Mouse (Mus musculus): ENCODE results near the gene Neu3. TPM values are rescaled to one million over a fixed set of nuclear protein-coding genes. Genes with fewer than 3 reads are reported as not detected.

Neu3 gene
- polyA plus RNA-seq, 1 experiment from 2014 or later = 2.2 TPM

GRCm38 (mm10) chr7:99783421-99783820, 44.8 kb downstream of the Neu3 start:
- no peak overlapping the region for H3K4me2 ChIP-seq
- no peaks in the 10 kb centered on the region for H3K36me3 ChIP-seq
- no peak overlapping the region for H3K4me3 ChIP-seq
- no peaks in the 10 kb centered on the region for H3K27me3 ChIP-seq
- H3K9me3 ChIP-seq = no peaks in the 10 kb centered on the region
- H3K27ac ChIP-seq = no peak overlapping the region
- H3K4me1 ChIP-seq (replicated peaks) = peaks cover 14% of the 10 kb centered on the region
- no peak overlapping the region for H3K9ac ChIP-seq
- WGBS = 68% methylated on average over 7 of the region's 7 CpGs
- no peak for ATAC-seq (ENCODE audit: low FRiP score)

- Histone ChIP-seq H3K4me3 (no peak overlapping the region), H3K27me3 (no peaks in the 10 kb centered on the region), H3K27ac (no peak overlapping the region), H3K4me2 (no peak overlapping the region), H3K36me3 (no peaks in the 10 kb centered on the region), H3K9me3 (no peaks in the 10 kb centered on the region), H3K4me1 (replicated peaks) (no peaks in the 10 kb centered on the region), H3K9ac (no peak overlapping the region)
- ATAC-seq (ENCODE audit: low FRiP score) = no peak
- 70% methylated on average over 2 of the region's 2 CpGs for WGBS
These were observed 46.3 kb downstream of the Neu3 start for GRCm38 (mm10) chr7:99781916-99782315.

GRCm38 (mm10) chr7:99781385-99781784, 46.8 kb downstream of the Neu3 start:
- no peak overlapping the region for H3K27ac ChIP-seq
- no peaks in the 10 kb centered on the region for H3K36me3 ChIP-seq
- H3K9ac ChIP-seq = no peak overlapping the region
- no peaks in the 10 kb centered on the region for H3K4me1 ChIP-seq (replicated peaks)
- no peaks in the 10 kb centered on the region for H3K9me3 ChIP-seq
- no peak overlapping the region for H3K4me3 ChIP-seq
- no peak for ATAC-seq (ENCODE audit: low FRiP score)
- 75% methylated on average over 5 of the region's 5 CpGs for WGBS
- H3K4me2 ChIP-seq = no peak overlapping the region
- no peaks in the 10 kb centered on the region for H3K27me3 ChIP-seq

GRCm38 (mm10) chr7:99763207-99763606, 65.0 kb downstream of the Neu3 start, which contains the start of gene Olfr521:
Gene Olfr521, plus strand, starts transcription at chr7:99763507.
- H3K27ac ChIP-seq = no peak within 1 kb of the TSS
- ATAC-seq (ENCODE audit: low FRiP score) = no peak
- peaks cover 6% of the 10 kb centered on the region; the same call in 1 of the 2 replicates for H3K36me3 ChIP-seq
- no peaks in the 10 kb centered on the region for H3K27me3 ChIP-seq
- H3K4me1 ChIP-seq (replicated peaks) = no peaks in the 10 kb centered on the region
- peaks cover 16% of the 10 kb centered on the region for H3K9me3 ChIP-seq
- WGBS = 83% methylated on average over 2 of the region's 2 CpGs
- no peak within 1 kb of the TSS for H3K4me2 ChIP-seq
- H3K4me3 ChIP-seq = no peak within 1 kb of the TSS
- H3K9ac ChIP-seq = no peak within 1 kb of the TSS

Other genes starting within 250 kb of the Neu3 start
- gene Tpbgl, start 201.3 kb downstream of the Neu3 start, polyA plus RNA-seq (2015; fragmentation: Nextera tagmentation; extraction: Ambion mirVana) = 1.4 TPM in 2 replicates
- 5.8 TPM in 2 replicates for gene Slco2b1, start 117.1 kb downstream of the Neu3 start, polyA plus RNA-seq (2015; fragmentation: Nextera tagmentation; extraction: Ambion mirVana)
- not detected in 2 replicates for gene Olfr520, start 98.1 kb downstream of the Neu3 start, polyA plus RNA-seq (2015; fragmentation: Nextera tagmentation; extraction: Ambion mirVana)
- not detected in 2 replicates for gene Olfr521, start 64.9 kb downstream of the Neu3 start, polyA plus RNA-seq (2015; fragmentation: Nextera tagmentation; extraction: Ambion mirVana)
- gene Xrra1, start 30.7 kb upstream of the Neu3 start, polyA plus RNA-seq (2015; fragmentation: Nextera tagmentation; extraction: Ambion mirVana) = 0.51 and 0.72 TPM in 2 replicates
- gene Spcs2, start 35.0 kb upstream of the Neu3 start, polyA plus RNA-seq (2015; fragmentation: Nextera tagmentation; extraction: Ambion mirVana) = 331 and 344 TPM in 2 replicates
- 4.1 and 4.5 TPM in 2 replicates for gene Rnf169, start 152.0 kb upstream of the Neu3 start, polyA plus RNA-seq (2015; fragmentation: Nextera tagmentation; extraction: Ambion mirVana)
- 0.27 and 0.42 TPM in 2 replicates for gene Chrdl2, start 177.8 kb upstream of the Neu3 start, polyA plus RNA-seq (2015; fragmentation: Nextera tagmentation; extraction: Ambion mirVana)

All from hindbrain, embryonic 13.5 days (tissue).